Mouse (Mus musculus) MEL (cell line): Measurements from ENCODE around the gene Sde2.

Source experiments
- CTCF ChIP-seq, 3 experiments: IDR thresholded peaks in 2 of 3; conservative IDR thresholded peaks in 1 of 3; 2 replicates each; pipeline ENCODE4 v1.5.1; 2011 to 2012; ENCODE audit warnings: low read length in 3 of 3, low read depth in 2 of 3, mild to moderate bottlenecking in 2 of 3, improper control_type of control experiment in 1 of 3, inconsistent platforms in 1 of 3, mixed read lengths in 1 of 3, moderate library complexity in 1 of 3; ENCODE audit not compliant: control insufficient read depth in 1 of 3, insufficient read depth in 1 of 3, poor library complexity in 1 of 3, severe bottlenecking in 1 of 3
- GABPA ChIP-seq: IDR thresholded peaks from 2 replicates; pipeline ENCODE4 v1.6.1; 2012; ENCODE audit warnings: low read depth, mild to moderate bottlenecking, inconsistent platforms, low read length, improper control_type of control experiment, moderate library complexity
- HCFC1 ChIP-seq: IDR thresholded peaks from 2 replicates; pipeline ENCODE4 v1.6.1; 2012; ENCODE audit warnings: low read depth, mild to moderate bottlenecking, inconsistent platforms, low read length, improper control_type of control experiment, moderate library complexity
- MYB ChIP-seq: IDR thresholded peaks from 2 replicates; pipeline ENCODE4 v1.6.1; 2011; ENCODE audit warnings: mild to moderate bottlenecking, low read depth, low read length, improper control_type of control experiment
- POLR2A ChIP-seq, 2 experiments: IDR thresholded peaks; 2 replicates each; pipeline ENCODE4 v1.6.1; 2011 to 2012; ENCODE audit warnings: low read length in 2 of 2, mild to moderate bottlenecking in 2 of 2, control low read depth in 1 of 2, improper control_type of control experiment in 1 of 2, low read depth in 1 of 2, moderate library complexity in 1 of 2; ENCODE audit not compliant: control insufficient read depth in 1 of 2, insufficient read depth in 1 of 2, poor library complexity in 1 of 2
- POLR2AphosphoS5 ChIP-seq: IDR thresholded peaks from 2 replicates; pipeline ENCODE4 v1.6.1; 2012; ENCODE audit warnings: low read depth, borderline replicate concordance, mild to moderate bottlenecking, inconsistent platforms, low read length, moderate library complexity, mixed read lengths
- TCF12 ChIP-seq: IDR thresholded peaks from 2 replicates; pipeline ENCODE4 v1.6.1; 2014; ENCODE audit warnings: low read depth, mild to moderate bottlenecking, inconsistent platforms, low read length, improper control_type of control experiment, moderate library complexity
- USF1 ChIP-seq: IDR thresholded peaks from 2 replicates; pipeline ENCODE4 v1.6.1; 2014; ENCODE audit warnings: low read depth, mild to moderate bottlenecking, inconsistent platforms, low read length, improper control_type of control experiment, moderate library complexity
- ZC3H11A ChIP-seq: IDR thresholded peaks from 2 replicates; pipeline ENCODE4 v1.6.1; 2012; ENCODE audit warnings: low read depth, mild to moderate bottlenecking, inconsistent platforms, low read length, improper control_type of control experiment
- ZMIZ1 ChIP-seq: IDR thresholded peaks from 2 replicates; pipeline ENCODE4 v1.6.1; 2012; ENCODE audit warnings: low read depth, mild to moderate bottlenecking, inconsistent platforms, low read length, improper control_type of control experiment, moderate library complexity

- TF ChIP-seq ZC3H11A (no peak), POLR2A (IDR thresholded peaks at IDR 0.05; ENCODE audit: control insufficient read depth in 1 of 2, insufficient read depth in 1 of 2, low read depth in 1 of 2, low read length in 2 of 2, poor library complexity in 1 of 2) (no peak), ZMIZ1 (no peak), HCFC1 (no peak), MYB (no peak), CTCF (IDR thresholded peaks at IDR 0.05 in 2 of 3, conservative IDR thresholded peaks at IDR 0.05 in 1 of 3; ENCODE audit: control insufficient read depth in 1 of 3, insufficient read depth in 1 of 3, low read depth in 2 of 3, low read length in 3 of 3, poor library complexity in 1 of 3, severe bottlenecking in 1 of 3) (no peak), POLR2AphosphoS5 (no peak), TCF12 (no peak), USF1 (no peak), GABPA (no peak)
Measured at GRCm38 (mm10) chr1:180818000-180818399, 32.9 kb upstream of the Sde2 start.
